Mouse (Mus musculus) limb, embryonic 13.5 days (tissue): ENCODE data around the gene Klhl31. TPM values are rescaled to one million over a fixed set of nuclear protein-coding genes. Genes with fewer than 3 reads are reported as not detected.
A peak's percentile ranks its signal among the peaks of the same experiment; 100 is the strongest.

Experiments
- ATAC-seq: fragments of 200-750 bp; cut with Nextera tagmentation; 2 replicates; pipeline ENCODE4 v1.8.0; 2017; ENCODE audit warnings: low read depth, moderate number of reproducible peaks, moderate TSS enrichment; ENCODE audit not compliant: low FRiP score
- H3K27ac ChIP-seq: fragments of 300-500 bp; sonication (generic); 2 replicates; pipeline ENCODE4 v1.5.1; 2015; ENCODE audit warnings: inconsistent platforms, mild to moderate bottlenecking, moderate library complexity
- H3K27me3 ChIP-seq: fragments of 300-500 bp; sonication (generic); 2 replicates; pipeline ENCODE4 v1.6.1; 2015; ENCODE audit warnings: mild to moderate bottlenecking, inconsistent platforms
- H3K36me3 ChIP-seq: fragments of 300-500 bp; sonication (generic); 2 replicates; pipeline ENCODE4 v1.6.1; 2015; ENCODE audit warnings: inconsistent platforms, mild to moderate bottlenecking, moderate library complexity
- H3K4me1 ChIP-seq: fragments of 300-500 bp; sonication (generic); 2 replicates; pipeline ENCODE4 v1.6.1; 2015; ENCODE audit warnings: inconsistent platforms
- H3K4me2 ChIP-seq: fragments of 300-500 bp; sonication (generic); replicated peaks from 2 replicates; pipeline ENCODE4 v1.6.1; 2015; ENCODE audit warnings: inconsistent platforms, mild to moderate bottlenecking, moderate library complexity
- H3K4me3 ChIP-seq: fragments of 300-500 bp; sonication (generic); 2 replicates; pipeline ENCODE4 v1.5.1; 2015; ENCODE audit warnings: moderate library complexity, mild to moderate bottlenecking, inconsistent platforms
- H3K9ac ChIP-seq: fragments of 300-500 bp; sonication (generic); 2 replicates; pipeline ENCODE4 v1.6.1; 2015; ENCODE audit warnings: mild to moderate bottlenecking, inconsistent platforms
- H3K9me3 ChIP-seq: fragments of 300-500 bp; sonication (generic); 2 replicates; pipeline ENCODE4 v1.6.1; 2016; ENCODE audit warnings: inconsistent platforms
- WGBS: fragments of 180-500 bp; shearing (Covaris S2); methylation state at CpG from one replicate; pipeline ENCODE4 v1.1.7; 2015; 5-methylcytosine and 5-hydroxymethylcytosine counted together
- polyA plus RNA-seq: library from polyadenylated mRNA; unstranded; fragments of >200 nt; fragmentation: Nextera tagmentation; extraction: Ambion mirVana; gene quantifications from 2 replicates; pipeline ENCODE4 v1.2.1, GENCODE M21; 2015

Klhl31 gene
- polyA plus RNA-seq: 8.9 and 10.3 TPM in 2 replicates

DNA sequence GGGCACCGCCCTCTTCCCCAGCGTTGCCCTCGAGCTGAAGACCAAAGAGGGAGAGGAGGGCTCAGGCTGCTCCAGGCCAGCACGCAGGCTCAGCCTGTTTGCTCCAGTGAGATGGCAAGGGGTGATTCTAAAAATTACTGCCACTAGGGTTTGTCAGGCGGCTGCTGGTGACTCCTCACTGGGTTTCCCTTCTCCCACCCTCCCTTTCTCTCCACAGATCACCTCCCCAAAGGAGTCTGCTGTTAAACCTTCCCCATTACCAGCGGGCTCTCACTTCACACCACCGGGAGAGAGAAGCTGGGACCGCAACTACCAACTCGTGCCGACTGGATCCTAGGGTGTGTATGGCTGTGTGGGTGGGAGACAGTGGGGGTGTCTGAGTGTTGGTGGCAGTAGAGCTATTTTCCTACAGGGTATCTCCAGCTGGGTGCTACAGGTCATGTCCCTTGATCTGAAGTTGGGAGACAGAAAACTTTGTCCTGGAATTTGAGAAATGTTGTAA, at the start of gene Klhl31:
Klhl31 (plus strand) TSS at position 51 of the 502 bp plus-strand sequence.
- Histone ChIP-seq H3K27me3 (no peaks in the 10 kb centered on the region), H3K9me3 (no peaks in the 10 kb centered on the region), H3K9ac (no peak within 1 kb of the TSS), H3K36me3 (no peaks in the 10 kb centered on the region), H3K4me2 (no peak within 1 kb of the TSS), H3K4me1 (0 out of 2 replicates have a peak, but pooled peaks cover 3% of the 10 kb centered on the region), H3K27ac (peak within 1 kb of the TSS; percentile 17; the same call in 1 of the 2 replicates), H3K4me3 (no peak within 1 kb of the TSS)
- WGBS: 32% methylated on average over 10 of the region's 10 CpGs
- ATAC-seq: peak; percentile 62

DNA sequence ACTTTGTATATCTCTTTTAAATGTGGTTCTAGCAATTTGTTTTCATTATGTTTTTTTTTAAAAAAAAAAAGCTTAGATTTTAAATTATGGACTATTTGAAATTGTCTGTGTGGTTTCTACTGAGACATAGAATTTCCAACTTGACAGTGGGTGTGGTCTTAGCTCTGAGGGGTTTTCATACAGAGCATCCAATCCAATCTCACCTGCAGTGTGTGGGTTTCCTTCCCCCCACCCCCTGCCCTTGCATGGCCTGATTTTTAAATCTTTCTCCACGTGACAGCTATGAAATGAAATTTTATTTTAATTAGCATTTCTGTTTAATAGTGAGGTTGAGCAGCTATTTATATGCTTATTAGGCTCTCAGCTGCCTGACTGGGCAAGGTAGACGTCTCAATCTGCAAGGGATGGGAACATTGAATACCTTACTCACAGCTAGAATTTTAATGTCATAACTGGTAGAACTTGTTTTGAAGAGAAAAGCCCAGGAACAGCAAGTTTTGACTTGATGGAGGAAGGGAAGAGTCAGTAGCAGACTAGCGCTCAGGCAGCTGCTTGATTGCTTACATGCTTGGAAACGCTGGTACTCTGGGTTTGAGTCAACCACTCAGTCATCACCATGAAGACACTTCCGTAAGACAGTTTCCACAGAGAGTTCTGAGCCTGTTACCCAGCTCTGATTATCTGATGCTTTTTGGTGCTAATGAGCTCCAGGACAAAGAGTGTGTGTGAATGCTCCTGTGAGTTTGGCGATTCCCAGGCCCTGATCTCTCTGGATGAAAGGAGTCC, 49.3 kb upstream of the Klhl31 start:
- Histone ChIP-seq H3K36me3 (no peaks in the 10 kb centered on the region), H3K27ac (no peak overlapping the region), H3K27me3 (no peaks in the 10 kb centered on the region), H3K4me1 (0 out of 2 replicates have a peak, but pooled peaks cover 6% of the 10 kb centered on the region), H3K9me3 (no peaks in the 10 kb centered on the region), H3K4me2 (no peak overlapping the region), H3K4me3 (no peak overlapping the region), H3K9ac (no peak overlapping the region)
- ATAC-seq: no peak
- WGBS: 68% methylated on average over 6 of the region's 6 CpGs

DNA sequence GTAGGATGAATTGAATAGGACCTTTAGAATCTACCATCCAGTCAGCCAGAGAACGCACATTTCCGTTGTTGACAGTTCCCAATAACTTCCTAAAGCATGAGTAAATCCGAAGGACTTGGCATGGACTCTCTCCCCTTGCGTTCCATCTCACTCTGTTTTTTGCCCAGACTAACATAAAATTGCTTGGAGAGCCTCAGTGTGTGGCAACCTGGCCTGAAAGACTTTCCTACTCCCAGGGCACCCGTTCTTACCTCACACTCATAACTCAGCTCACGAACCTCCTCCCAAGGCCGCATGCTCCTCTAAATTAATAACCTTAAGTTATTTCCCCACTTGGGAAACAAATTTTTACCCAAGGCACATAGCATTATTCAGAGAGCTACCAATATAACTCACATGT, 48.7 kb upstream of the Klhl31 start:
- no peak overlapping the region for H3K9ac ChIP-seq
- H3K36me3 ChIP-seq: no peaks in the 10 kb centered on the region
- no peaks in the 10 kb centered on the region for H3K27me3 ChIP-seq
- no peak for ATAC-seq
- no peak overlapping the region for H3K4me3 ChIP-seq
- 78% methylated on average over 7 of the region's 7 CpGs for WGBS
- no peak overlapping the region for H3K27ac ChIP-seq
- H3K4me1 ChIP-seq: 0 out of 2 replicates have a peak, but pooled peaks cover 6% of the 10 kb centered on the region
- H3K9me3 ChIP-seq: no peaks in the 10 kb centered on the region
- no peak overlapping the region for H3K4me2 ChIP-seq

DNA sequence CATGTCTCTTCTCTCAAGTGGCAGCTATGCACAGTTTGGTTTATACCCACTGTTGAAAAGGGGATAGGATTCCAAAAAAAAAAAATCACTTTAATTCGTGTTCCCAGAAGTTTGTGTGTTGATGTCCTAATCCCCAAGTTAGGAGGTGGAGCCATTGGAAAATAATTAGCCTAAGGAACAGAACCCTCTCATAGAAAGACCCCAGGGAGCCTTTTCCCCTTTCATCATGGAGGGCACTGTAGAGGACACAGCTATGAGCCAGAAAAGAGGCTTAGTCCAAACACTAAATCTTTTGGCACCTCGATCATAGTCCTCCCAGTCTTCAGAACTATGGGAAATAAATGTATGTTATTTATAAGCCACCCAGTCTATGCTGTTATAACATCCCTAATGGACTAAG, 46.8 kb upstream of the Klhl31 start:
- Histone ChIP-seq H3K9ac (no peak overlapping the region), H3K27ac (no peak overlapping the region), H3K4me1 (0 out of 2 replicates have a peak, but pooled peaks cover 6% of the 10 kb centered on the region), H3K4me2 (no peak overlapping the region), H3K36me3 (no peaks in the 10 kb centered on the region), H3K27me3 (no peaks in the 10 kb centered on the region), H3K9me3 (no peaks in the 10 kb centered on the region), H3K4me3 (no peak overlapping the region)
- no peak for ATAC-seq
- WGBS: 38% methylated on average over 2 of the region's 2 CpGs

DNA sequence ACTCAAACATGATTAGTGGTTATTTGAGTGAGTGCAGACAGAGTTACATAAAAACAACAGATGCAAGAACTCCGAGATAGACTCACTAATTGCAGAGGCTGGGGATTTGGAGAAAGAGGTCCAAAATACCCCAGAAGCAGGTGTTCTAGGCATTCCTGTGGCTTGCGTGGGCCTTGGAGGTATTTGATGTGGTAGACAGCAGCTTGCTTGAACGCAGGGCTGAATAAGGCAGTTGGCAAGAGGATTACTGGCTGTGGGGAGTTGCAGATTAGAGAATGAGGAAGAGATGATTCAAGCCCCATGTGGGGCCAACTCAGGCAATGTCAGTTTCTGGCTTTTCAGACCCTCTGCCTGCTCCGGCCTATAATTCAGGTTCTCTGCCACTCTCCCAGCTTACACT, 43.9 kb upstream of the Klhl31 start:
- Histone ChIP-seq H3K9me3 (no peaks in the 10 kb centered on the region), H3K9ac (no peak overlapping the region), H3K36me3 (no peaks in the 10 kb centered on the region), H3K4me2 (no peak overlapping the region), H3K27ac (no peak overlapping the region), H3K27me3 (no peaks in the 10 kb centered on the region), H3K4me3 (no peak overlapping the region), H3K4me1 (peaks cover 11% of the 10 kb centered on the region; the same call in 1 of the 2 replicates)
- ATAC-seq: no peak
- whole genome bisulfite sequencing: 48% methylated on average over 4 of the region's 4 CpGs

DNA sequence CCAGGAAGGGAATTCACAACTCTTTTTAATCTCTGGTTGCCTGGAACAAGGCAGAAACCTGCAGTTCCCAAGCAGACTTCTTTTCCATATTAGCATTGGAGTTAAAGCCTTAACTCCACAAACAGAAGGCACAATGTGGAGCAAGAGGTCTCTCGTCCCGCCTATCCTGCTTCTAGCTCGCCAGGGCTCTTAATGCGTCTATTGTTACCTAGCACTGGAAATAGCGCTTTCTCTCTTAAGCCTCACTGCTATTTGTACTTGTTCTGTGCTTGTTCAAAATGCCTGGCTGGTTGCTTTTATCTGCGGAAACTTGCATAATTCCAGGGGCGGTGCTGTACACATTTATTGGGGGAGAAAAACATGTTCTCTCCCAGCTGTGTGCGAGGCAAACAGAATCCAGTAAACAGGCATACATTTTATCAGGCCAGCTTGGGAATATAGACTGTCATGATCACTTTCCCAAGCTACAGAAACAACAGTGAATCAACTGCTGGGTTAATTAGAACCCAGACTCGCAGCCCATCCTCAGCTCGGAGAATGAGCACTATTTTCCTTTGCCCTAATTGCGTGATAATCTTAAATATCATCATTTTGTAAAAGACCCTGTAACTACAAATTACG, 41.2 kb upstream of the Klhl31 start:
- no peaks in the 10 kb centered on the region for H3K9me3 ChIP-seq
- no peak overlapping the region for H3K4me3 ChIP-seq
- no peak overlapping the region for H3K27ac ChIP-seq
- ATAC-seq: no peak
- peaks cover 7% of the 10 kb centered on the region; the same call in 1 of the 2 replicates for H3K4me1 ChIP-seq
- H3K36me3 ChIP-seq: no peaks in the 10 kb centered on the region
- no peaks in the 10 kb centered on the region for H3K27me3 ChIP-seq
- WGBS: 53% methylated on average over 12 of the region's 12 CpGs
- H3K4me2 ChIP-seq: no peak overlapping the region
- no peak overlapping the region for H3K9ac ChIP-seq

DNA sequence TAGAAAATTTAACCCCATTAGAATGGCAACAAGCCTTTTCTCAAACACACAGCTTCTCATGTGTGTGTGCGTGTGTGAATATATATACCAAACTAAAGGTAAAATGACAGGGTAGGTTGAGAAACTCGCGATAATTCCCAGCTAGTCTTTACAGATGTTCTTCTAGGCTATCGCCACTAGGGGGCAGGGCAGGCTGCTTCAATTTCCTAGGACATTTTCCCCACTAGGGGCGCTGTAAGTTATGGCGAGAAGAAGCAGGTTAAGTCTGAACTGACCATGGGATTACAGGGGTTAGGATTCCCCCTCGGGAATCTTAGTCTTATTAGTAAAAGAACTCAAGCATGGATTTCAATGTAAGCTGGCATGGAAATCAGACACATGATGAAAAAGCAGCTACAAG, 39.9 kb upstream of the Klhl31 start:
- 31% methylated on average over 7 of the region's 7 CpGs for WGBS
- Histone ChIP-seq H3K4me3 (no peak overlapping the region), H3K27me3 (no peaks in the 10 kb centered on the region), H3K4me2 (no peak overlapping the region), H3K4me1 (peaks cover 7% of the 10 kb centered on the region; the same call in 1 of the 2 replicates), H3K27ac (no peak overlapping the region), H3K9ac (no peak overlapping the region), H3K9me3 (no peaks in the 10 kb centered on the region), H3K36me3 (no peaks in the 10 kb centered on the region)
- ATAC-seq: no peak

DNA sequence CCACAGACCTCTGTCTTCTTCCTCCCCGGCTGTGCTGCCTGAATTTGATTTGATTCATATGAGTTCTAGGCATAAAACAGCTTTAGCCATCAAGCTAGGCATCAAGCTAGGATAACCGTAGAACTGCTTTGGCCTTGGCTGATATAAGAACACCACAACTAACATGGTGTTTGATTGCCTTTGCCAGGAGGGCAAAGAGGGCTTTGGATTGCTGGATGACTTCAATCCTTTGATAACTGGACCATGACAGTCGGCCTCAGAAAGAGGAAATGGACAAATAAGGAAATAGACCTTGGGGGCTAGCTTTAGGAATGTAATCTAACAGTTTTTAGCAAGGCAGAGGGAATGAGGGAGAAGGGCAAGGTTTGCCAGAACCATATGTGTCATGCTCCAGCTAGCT, 37.7 kb upstream of the Klhl31 start:
- H3K9ac ChIP-seq: no peak overlapping the region
- no peak for ATAC-seq
- H3K36me3 ChIP-seq: no peaks in the 10 kb centered on the region
- no peak overlapping the region for H3K4me3 ChIP-seq
- no peaks in the 10 kb centered on the region for H3K27me3 ChIP-seq
- 59% methylated on average over 3 of the region's 3 CpGs for WGBS
- no peak overlapping the region for H3K27ac ChIP-seq
- H3K4me2 ChIP-seq: no peak overlapping the region
- H3K4me1 ChIP-seq: peaks cover 7% of the 10 kb centered on the region; the same call in 1 of the 2 replicates
- no peaks in the 10 kb centered on the region for H3K9me3 ChIP-seq

DNA sequence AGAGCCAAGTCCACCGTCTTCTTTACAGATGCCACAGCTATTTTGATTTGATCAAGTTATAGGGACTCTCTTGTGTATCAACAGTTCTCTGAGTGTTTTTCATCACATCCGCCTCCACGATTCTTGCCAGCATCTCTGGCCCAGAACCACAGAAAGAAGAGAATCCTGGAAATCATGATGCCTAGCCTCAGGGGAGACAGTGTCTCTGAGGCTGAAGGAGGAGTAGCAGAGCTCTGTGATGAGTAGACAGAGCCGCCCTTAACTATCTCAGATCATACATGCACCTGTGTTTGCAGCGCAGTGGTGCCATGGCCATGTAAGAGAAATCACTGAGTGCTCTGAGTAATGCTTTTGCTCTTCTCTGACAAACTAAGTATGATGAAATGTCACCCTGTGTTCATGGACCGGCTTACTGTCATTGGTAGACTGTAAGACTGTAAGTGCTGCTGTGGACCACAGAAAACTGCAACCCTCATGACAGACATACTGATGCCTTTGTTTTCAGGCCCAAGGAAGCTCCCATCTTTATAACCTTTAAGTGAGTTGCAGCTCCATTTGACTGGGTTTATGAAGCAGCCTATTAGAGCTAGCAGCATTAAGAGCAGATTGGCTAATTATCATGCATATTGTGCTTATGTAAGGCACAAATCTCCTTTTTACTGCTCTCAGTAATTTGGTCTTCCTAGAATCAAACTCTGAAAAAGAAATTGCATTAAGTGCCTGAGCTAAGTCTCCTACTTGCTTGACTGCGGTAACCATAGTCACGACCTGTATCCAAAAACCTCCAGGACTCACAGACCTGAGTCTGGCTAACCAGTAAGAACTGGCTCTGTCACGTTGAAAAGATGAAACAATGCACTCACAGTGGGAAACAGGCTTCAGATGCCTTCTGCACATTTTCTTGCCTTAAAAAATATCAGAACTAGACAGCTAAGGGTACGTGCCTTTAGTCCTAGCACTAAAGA, 33.7 kb upstream of the Klhl31 start:
- no peaks in the 10 kb centered on the region for H3K36me3 ChIP-seq
- H3K9ac ChIP-seq: no peak overlapping the region
- 85% methylated on average over 10 of the region's 10 CpGs for WGBS
- no peak overlapping the region for H3K27ac ChIP-seq
- H3K4me2 ChIP-seq: no peak overlapping the region
- H3K27me3 ChIP-seq: no peaks in the 10 kb centered on the region
- ATAC-seq: no peak
- H3K9me3 ChIP-seq: no peaks in the 10 kb centered on the region
- H3K4me3 ChIP-seq: no peak overlapping the region
- no peaks in the 10 kb centered on the region for H3K4me1 ChIP-seq

DNA sequence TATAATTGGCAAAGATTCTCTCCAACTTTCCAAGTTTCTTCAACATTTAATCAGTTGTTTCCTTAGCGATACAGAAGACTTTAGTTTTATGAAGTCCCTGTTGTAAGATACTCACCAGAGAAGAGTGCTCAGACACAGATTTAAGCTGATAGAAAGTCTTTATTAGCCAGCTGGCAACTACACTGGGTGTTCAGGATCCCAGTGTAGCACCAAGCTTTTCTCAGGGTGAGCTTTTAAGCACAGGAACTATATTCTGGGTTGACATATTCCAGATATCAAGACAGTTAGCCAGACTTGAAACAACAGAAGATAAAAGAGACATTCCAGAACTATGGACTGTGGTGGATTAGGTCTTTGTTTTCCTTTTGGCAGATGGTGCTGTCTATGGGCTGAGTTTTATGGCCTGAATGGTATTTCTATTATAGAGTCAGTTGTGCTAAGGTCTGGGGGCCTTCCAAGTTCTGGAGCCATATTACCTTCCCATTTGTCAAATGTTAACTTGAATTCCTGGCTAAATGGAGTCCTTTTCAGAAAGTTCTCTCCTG, 32.3 kb upstream of the Klhl31 start:
- H3K4me1 ChIP-seq: no peaks in the 10 kb centered on the region
- H3K4me3 ChIP-seq: no peak overlapping the region
- H3K9me3 ChIP-seq: no peaks in the 10 kb centered on the region
- 66% methylated on average over 1 of the region's 1 CpGs for WGBS
- no peak overlapping the region for H3K9ac ChIP-seq
- no peak overlapping the region for H3K4me2 ChIP-seq
- peak; percentile 51 for ATAC-seq
- H3K27ac ChIP-seq: no peak overlapping the region
- H3K27me3 ChIP-seq: no peaks in the 10 kb centered on the region
- H3K36me3 ChIP-seq: no peaks in the 10 kb centered on the region

DNA sequence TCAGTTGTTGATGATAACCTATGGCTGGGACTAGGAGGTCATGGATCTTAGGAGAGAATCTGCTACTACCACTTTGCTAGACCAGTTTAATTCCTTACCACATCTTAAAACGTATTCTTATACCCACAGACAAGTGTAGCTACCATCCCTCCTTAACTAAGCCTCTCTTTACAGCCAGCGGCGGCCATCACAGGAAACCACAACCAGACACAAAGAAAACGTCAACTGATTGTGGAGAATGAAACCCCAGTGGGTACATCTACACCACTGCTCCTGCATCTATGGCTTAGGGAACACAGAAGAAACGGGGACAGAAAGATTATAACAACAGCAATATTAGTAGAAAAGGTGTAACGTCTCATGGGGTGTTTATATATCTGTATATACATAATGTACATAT, 29.0 kb upstream of the Klhl31 start:
- WGBS: 81% methylated on average over 6 of the region's 6 CpGs
- Histone ChIP-seq H3K4me1 (no peaks in the 10 kb centered on the region), H3K4me3 (no peak overlapping the region), H3K9ac (no peak overlapping the region), H3K27ac (no peak overlapping the region), H3K4me2 (no peak overlapping the region), H3K27me3 (no peaks in the 10 kb centered on the region), H3K36me3 (no peaks in the 10 kb centered on the region), H3K9me3 (no peaks in the 10 kb centered on the region)
- no peak for ATAC-seq
